Mouse (Mus musculus) cortical plate, adult 2 months (tissue): ENCODE data around the gene Atg4b.

ENCODE experiments used
- CTCF ChIP-seq: fragments of 200-500 bp; IDR thresholded peaks from 2 replicates; pipeline ENCODE4 v1.5.1; 2011; ENCODE audit warnings: mild to moderate bottlenecking, control low read depth, low read length; ENCODE audit not compliant: insufficient read depth; ENCODE audit errors: extremely low read depth
- POLR2A ChIP-seq: fragments of 200-500 bp; IDR thresholded peaks from 2 replicates; pipeline ENCODE4 v1.6.1; 2011; ENCODE audit warnings: mild to moderate bottlenecking, low read length, control low read depth; ENCODE audit not compliant: insufficient read depth; ENCODE audit errors: extremely low read depth

DNA sequence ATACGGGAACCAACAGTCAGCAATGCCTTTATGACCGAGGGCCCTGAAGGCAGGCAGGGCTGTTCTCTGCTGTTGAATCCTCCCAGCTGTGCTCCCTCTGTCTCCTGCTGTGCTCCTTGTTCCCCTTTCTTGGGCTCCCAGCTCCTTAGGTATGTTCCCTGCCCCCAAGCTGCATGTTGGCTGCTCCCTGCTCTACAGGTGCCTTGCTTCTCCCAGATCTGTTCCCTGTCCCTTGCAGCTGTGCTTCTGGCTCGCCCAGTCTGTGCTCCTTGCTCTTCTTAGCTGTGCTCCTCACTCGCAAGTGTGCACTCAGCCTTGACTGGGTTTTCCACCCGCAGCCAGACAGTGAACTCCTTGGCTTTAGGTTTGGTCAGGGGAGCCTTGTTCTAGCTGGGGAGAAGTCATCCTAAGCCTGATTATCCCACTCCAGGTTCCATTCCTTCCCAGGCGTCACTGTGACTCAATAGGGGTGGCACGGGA, 83.4 kb downstream of the Atg4b start:
- TF ChIP-seq CTCF (no peak), POLR2A (no peak)
